In genomic region chr7:24594309-24594803, GRCm38 (mm10) we compare ENCODE assay signal across 8 mouse cellular contexts. TPM values are rescaled to one million over a fixed set of nuclear protein-coding genes. Genes with fewer than 3 reads are reported as not detected.
DNase-seq lines count a peak whose midpoint lies in the region; ATAC-seq and TF ChIP-seq lines count a peak whose summit lies in the region.

No protein-coding gene starts in this region.

- 6% methylated on average over 13 of the region's 13 CpGs for WGBS in lung, postnatal 0 days
- under 1% methylated on average over 13 of the region's 13 CpGs for WGBS in forebrain, embryonic 10.5 days
- 2% methylated on average over 13 of the region's 13 CpGs for WGBS in limb, embryonic 13.5 days
- WGBS in stomach, embryonic 14.5 days: 3% methylated on average over 13 of the region's 13 CpGs

- H3K27ac ChIP-seq in lung, postnatal 0 days (ENCODE audit: low read length): no peak overlapping the region
- H3K27ac ChIP-seq in forebrain, embryonic 10.5 days: peak overlapping the region; percentile 82
- H3K27ac ChIP-seq in limb, embryonic 13.5 days: no peak overlapping the region
- no peak overlapping the region for H3K27ac ChIP-seq in stomach, embryonic 14.5 days (ENCODE audit: low read length)

- H3K4me3 ChIP-seq in lung, postnatal 0 days (ENCODE audit: low read depth, low read length): peak overlapping the region; percentile 64
- peak overlapping the region; percentile 72 for H3K4me3 ChIP-seq in forebrain, embryonic 10.5 days
- H3K4me3 ChIP-seq in limb, embryonic 13.5 days: peak overlapping the region; percentile 75
- H3K4me3 ChIP-seq in stomach, embryonic 14.5 days (ENCODE audit: low read depth, low read length): peak overlapping the region; percentile 62

- no peaks in the 10 kb centered on the region for H3K4me1 ChIP-seq in lung, postnatal 0 days (ENCODE audit: insufficient read depth, low read depth, low read length)
- H3K4me1 ChIP-seq in forebrain, embryonic 10.5 days: peaks cover 32% of the 10 kb centered on the region
- H3K4me1 ChIP-seq in limb, embryonic 13.5 days: peaks cover 16% of the 10 kb centered on the region
- H3K4me1 ChIP-seq in stomach, embryonic 14.5 days (ENCODE audit: control insufficient read depth, insufficient read depth, low read length): peaks cover 7% of the 10 kb centered on the region; the same call in 1 of the 2 replicates

- TF ChIP-seq EP300 in lung, postnatal 0 days (IDR thresholded peaks at IDR 0.05): no peak

- DNase-seq in lung, postnatal 0 days (ENCODE audit: low spot score): no peak
- DNase-seq in lung, postnatal 36 days: no peak
- DNase-seq in forebrain, embryonic 10.5 days (ENCODE audit: extremely low spot score, low spot score): no peak
- no peak for DNase-seq in layer of hippocampus, postnatal 36 days

- no peak for TF ChIP-seq CTCF in lung, postnatal 0 days (IDR thresholded peaks at IDR 0.05)

- H3K4me2 ChIP-seq in lung, postnatal 0 days (replicated peaks; ENCODE audit: low read depth, low read length): peak overlapping the region; percentile 87
- peak overlapping the region; percentile 78 for H3K4me2 ChIP-seq in limb, embryonic 13.5 days (replicated peaks)
- H3K4me2 ChIP-seq in stomach, embryonic 14.5 days (replicated peaks; ENCODE audit: low read depth, low read length): peak overlapping the region; percentile 78

- H3K36me3 ChIP-seq in lung, postnatal 0 days (ENCODE audit: insufficient read depth, low read length): no peaks in the 10 kb centered on the region
- H3K36me3 ChIP-seq in forebrain, embryonic 10.5 days (replicated peaks): no peaks in the 10 kb centered on the region
- no peaks in the 10 kb centered on the region for H3K36me3 ChIP-seq in limb, embryonic 13.5 days
- no peaks in the 10 kb centered on the region for H3K36me3 ChIP-seq in stomach, embryonic 14.5 days (ENCODE audit: control insufficient read depth, insufficient read depth, low read length)

- peak overlapping the region; percentile 48 for H3K9ac ChIP-seq in lung, postnatal 0 days (replicated peaks; ENCODE audit: low read depth)
- H3K9ac ChIP-seq in limb, embryonic 13.5 days: peak overlapping the region; percentile 81
- peak overlapping the region; percentile 54; the same call in 1 of the 2 replicates for H3K9ac ChIP-seq in stomach, embryonic 14.5 days (replicated peaks; ENCODE audit: low read depth, low read length)

- no peaks in the 10 kb centered on the region for H3K9me3 ChIP-seq in lung, postnatal 0 days (ENCODE audit: low read length)
- no peaks in the 10 kb centered on the region for H3K9me3 ChIP-seq in forebrain, embryonic 10.5 days
- H3K9me3 ChIP-seq in limb, embryonic 13.5 days: no peaks in the 10 kb centered on the region
- H3K9me3 ChIP-seq in stomach, embryonic 14.5 days (ENCODE audit: control insufficient read depth, low read depth, low read length): no peaks in the 10 kb centered on the region

- no peaks in the 10 kb centered on the region for H3K27me3 ChIP-seq in lung, postnatal 0 days (replicated peaks; ENCODE audit: insufficient read depth, low read length)
- H3K27me3 ChIP-seq in forebrain, embryonic 10.5 days (ENCODE audit: poor library complexity, severe bottlenecking): peaks cover 30% of the 10 kb centered on the region
- H3K27me3 ChIP-seq in limb, embryonic 13.5 days: peaks cover 4% of the 10 kb centered on the region; the same call in 1 of the 2 replicates
- H3K27me3 ChIP-seq in stomach, embryonic 14.5 days (ENCODE audit: control insufficient read depth, insufficient read depth, low read length): no peaks in the 10 kb centered on the region

- 0 out of 2 replicates have a peak, but pooled peaks have one; percentile 17 for ATAC-seq in lung, postnatal 0 days
- ATAC-seq in limb, embryonic 13.5 days (ENCODE audit: low FRiP score, low read depth): peak; percentile 37
- no peak; the same call in 1 of the 2 replicates for ATAC-seq in stomach, embryonic 14.5 days (ENCODE audit: insufficient number of reproducible peaks, insufficient read depth, low FRiP score, low read depth)
- no peak for ATAC-seq in inflammation-experienced regulatory T-cells, adult 6 months
- no peak for ATAC-seq in cerebellum, adult (ENCODE audit: insufficient number of reproducible peaks, low FRiP score, low TSS enrichment)

RNA-seq across cellular contexts. Expression of gene Zfp575, which starts 6.9 kb away (rescaled TPM):
- 1.5 TPM in 2 replicates for polyA plus RNA-seq in lung, postnatal 0 days (2015; fragmentation: Nextera tagmentation; extraction: Ambion mirVana)
- polyA plus RNA-seq in forebrain, embryonic 10.5 days (2016; fragmentation: Nextera tagmentation; extraction: Ambion mirVana): 1.4 TPM in 2 replicates
- polyA plus RNA-seq in limb, embryonic 13.5 days (2015; fragmentation: Nextera tagmentation; extraction: Ambion mirVana): 5.9 and 6.2 TPM in 2 replicates
- 3.5 and 4.0 TPM in 2 replicates for polyA plus RNA-seq in stomach, embryonic 14.5 days (2014; fragmentation: Nextera tagmentation; extraction: Ambion mirVana)
- under 1 TPM in 2 of 3 experiments, not detected in 1; 0.13 to 0.20 TPM for polyA plus RNA-seq in inflammation-experienced regulatory T-cells, adult 6 months (2017; shearing (Covaris generic))
- total RNA-seq in layer of hippocampus, postnatal 36 days (2021): 1 to 10 TPM; 4.7 to 5.7 TPM

RNA-seq across cellular contexts. Expression of gene Ethe1, which starts 7.0 kb away (rescaled TPM):
- polyA plus RNA-seq in lung, postnatal 0 days (2015; fragmentation: Nextera tagmentation; extraction: Ambion mirVana): 13.4 and 14.5 TPM in 2 replicates
- 24.4 and 26.6 TPM in 2 replicates for polyA plus RNA-seq in forebrain, embryonic 10.5 days (2016; fragmentation: Nextera tagmentation; extraction: Ambion mirVana)
- polyA plus RNA-seq in limb, embryonic 13.5 days (2015; fragmentation: Nextera tagmentation; extraction: Ambion mirVana): 28.2 TPM in 2 replicates
- 36.6 and 40.1 TPM in 2 replicates for polyA plus RNA-seq in stomach, embryonic 14.5 days (2014; fragmentation: Nextera tagmentation; extraction: Ambion mirVana)
- polyA plus RNA-seq in inflammation-experienced regulatory T-cells, adult 6 months (2017; shearing (Covaris generic)): 10 to 100 TPM; 13.1 to 17.7 (median 17.6) TPM
- 10 to 100 TPM in 1 of 2 experiments, 1 to 10 TPM in 1; 10.0 to 12.0 TPM for total RNA-seq in layer of hippocampus, postnatal 36 days (2021)

RNA-seq across cellular contexts. Expression of gene Phldb3, which starts 16.2 kb away (rescaled TPM):
- 0.33 and 0.42 TPM in 2 replicates for polyA plus RNA-seq in lung, postnatal 0 days (2015; fragmentation: Nextera tagmentation; extraction: Ambion mirVana)
- polyA plus RNA-seq in forebrain, embryonic 10.5 days (2016; fragmentation: Nextera tagmentation; extraction: Ambion mirVana): not detected in 2 replicates
- polyA plus RNA-seq in limb, embryonic 13.5 days (2015; fragmentation: Nextera tagmentation; extraction: Ambion mirVana): 0.24 and 0.34 TPM in 2 replicates
- 0.64 and 1.1 TPM in 2 replicates for polyA plus RNA-seq in stomach, embryonic 14.5 days (2014; fragmentation: Nextera tagmentation; extraction: Ambion mirVana)
- 1 to 10 TPM in 1 of 3 experiments, under 1 TPM in 2; 0.22 to 1.2 (median 0.31) TPM for polyA plus RNA-seq in inflammation-experienced regulatory T-cells, adult 6 months (2017; shearing (Covaris generic))
- under 1 TPM in 1 of 2 experiments, not detected in 1; 0.30 TPM for total RNA-seq in layer of hippocampus, postnatal 36 days (2021)

RNA-seq across cellular contexts. Expression of gene Lypd3, which starts 42.0 kb away (rescaled TPM):
- polyA plus RNA-seq in lung, postnatal 0 days (2015; fragmentation: Nextera tagmentation; extraction: Ambion mirVana): not detected in 2 replicates
- polyA plus RNA-seq in forebrain, embryonic 10.5 days (2016; fragmentation: Nextera tagmentation; extraction: Ambion mirVana): 0.36 and 0.88 TPM in 2 replicates
- polyA plus RNA-seq in limb, embryonic 13.5 days (2015; fragmentation: Nextera tagmentation; extraction: Ambion mirVana): 7.9 and 10.2 TPM in 2 replicates
- 9.8 and 13.7 TPM in 2 replicates for polyA plus RNA-seq in stomach, embryonic 14.5 days (2014; fragmentation: Nextera tagmentation; extraction: Ambion mirVana)
- not detected for polyA plus RNA-seq in inflammation-experienced regulatory T-cells, adult 6 months (2017; shearing (Covaris generic))
- under 1 TPM; 0.40 to 0.68 TPM for total RNA-seq in layer of hippocampus, postnatal 36 days (2021)

RNA-seq across cellular contexts. Expression of gene Xrcc1, which starts 48.3 kb away (rescaled TPM):
- polyA plus RNA-seq in lung, postnatal 0 days (2015; fragmentation: Nextera tagmentation; extraction: Ambion mirVana): 35.4 and 37.0 TPM in 2 replicates
- polyA plus RNA-seq in forebrain, embryonic 10.5 days (2016; fragmentation: Nextera tagmentation; extraction: Ambion mirVana): 174 and 177 TPM in 2 replicates
- polyA plus RNA-seq in limb, embryonic 13.5 days (2015; fragmentation: Nextera tagmentation; extraction: Ambion mirVana): 125 and 131 TPM in 2 replicates
- 93.0 and 110 TPM in 2 replicates for polyA plus RNA-seq in stomach, embryonic 14.5 days (2014; fragmentation: Nextera tagmentation; extraction: Ambion mirVana)
- 10 to 100 TPM; 24.2 to 34.4 (median 31.8) TPM for polyA plus RNA-seq in inflammation-experienced regulatory T-cells, adult 6 months (2017; shearing (Covaris generic))
- total RNA-seq in layer of hippocampus, postnatal 36 days (2021): 10 to 100 TPM; 34.2 to 37.7 TPM

Comparison
In these comparisons a context has a peak if more than half of its experiments do, and no peak if none do; other contexts are left out.
1. ATAC-seq: peak in lung, postnatal 0 days (single experiment) and limb, embryonic 13.5 days (single experiment); none in stomach, embryonic 14.5 days (single experiment), inflammation-experienced regulatory T-cells, adult 6 months (single experiment) and cerebellum, adult (single experiment).
2. Peak in every context shown above with its lines, with median percentiles within 50 percentile points of each other: H3K4me2 ChIP-seq, H3K4me3 ChIP-seq and H3K9ac ChIP-seq.